Mouse (Mus musculus): Measurements from ENCODE around the gene Gm28539.
A peak's percentile ranks its signal among the peaks of the same experiment; 100 is the strongest.
"Not testable (repeated sequence)": the region's sequence is repeated elsewhere in the genome, so short reads cannot be mapped to it uniquely, and the experiment has no call there.

The Gm28539 gene

GRCm38 (mm10) chr16:18955070-18955469, 118.7 kb downstream of the Gm28539 start:
- DNase-seq (ENCODE audit: low read depth, low spot score), result no peak

DNA sequence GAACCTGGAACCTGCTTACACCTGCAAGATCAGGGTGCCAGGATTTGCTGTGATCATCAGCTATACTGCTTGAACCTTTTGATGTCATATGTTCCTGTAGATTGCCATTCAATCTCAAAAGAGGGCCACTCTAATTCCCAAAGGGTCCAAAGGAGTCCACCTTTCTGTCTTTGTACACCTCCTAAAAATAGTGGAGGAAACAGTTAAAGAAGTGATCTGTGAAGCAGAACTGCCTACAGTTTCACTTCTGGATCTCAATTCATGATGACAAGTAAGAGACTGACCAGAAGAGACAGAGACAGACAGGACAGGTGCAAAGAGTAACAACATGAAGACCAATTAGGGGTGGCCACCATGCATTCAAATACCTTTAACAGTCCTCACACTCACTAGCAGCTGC, 127.1 kb downstream of the Gm28539 start:
- DNase-seq (ENCODE audit: low read depth, low spot score), result no peak

DNA sequence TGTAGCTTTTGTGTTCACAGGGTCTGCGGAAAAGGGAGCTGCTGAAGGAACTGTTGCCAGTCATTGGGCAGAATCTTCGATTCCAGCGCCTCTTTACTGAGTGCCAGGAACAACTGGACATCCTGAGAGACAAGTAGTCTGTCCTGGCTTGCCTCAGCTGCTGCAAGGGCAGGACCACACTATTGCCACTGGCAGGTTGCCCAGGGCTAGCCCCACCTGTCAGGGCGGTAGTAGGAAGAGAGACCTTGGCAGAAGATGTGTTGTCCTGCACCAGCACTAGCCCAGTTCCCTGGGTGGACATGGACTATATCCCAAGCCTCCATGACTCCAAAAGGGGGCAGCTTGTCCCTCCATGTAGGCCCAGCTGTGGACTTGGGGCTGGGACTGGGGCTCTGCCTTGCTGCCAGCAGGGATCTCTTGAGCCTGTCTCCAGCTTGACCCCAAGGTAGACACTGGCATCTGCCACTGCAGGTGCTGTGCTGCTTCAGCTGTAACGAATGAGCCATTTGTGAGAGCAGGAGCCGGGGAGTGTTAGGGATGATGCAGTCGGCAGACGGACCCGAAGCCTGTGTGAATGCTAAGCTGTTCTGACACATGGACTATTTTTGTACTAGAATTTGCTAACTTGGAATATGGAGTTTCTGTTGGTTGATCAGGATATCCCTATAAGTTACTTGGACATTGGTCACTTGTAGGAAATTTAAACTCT, 133.2 kb downstream of the Gm28539 start:
- peak; percentile 11 for DNase-seq (ENCODE audit: low read depth, low spot score)

DNA sequence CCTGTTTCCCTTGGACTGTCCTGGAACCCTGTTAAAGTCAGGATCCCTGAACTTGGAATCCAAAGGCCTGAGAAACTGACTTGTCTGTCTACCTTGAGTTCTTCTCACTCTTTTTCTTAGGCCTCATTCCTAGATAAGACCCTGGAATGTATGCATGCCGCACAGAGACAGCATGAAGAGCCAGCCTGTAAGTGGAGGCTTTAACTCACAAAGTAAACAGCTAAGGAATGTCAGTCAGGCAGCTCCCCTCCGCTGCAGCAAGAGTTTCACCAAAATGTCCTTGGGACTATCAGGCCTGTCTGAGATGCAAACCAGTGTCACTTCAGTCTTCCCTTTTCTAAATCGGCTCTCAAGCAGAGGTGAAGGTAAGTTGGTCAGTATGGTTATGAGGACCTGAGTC, 134.5 kb downstream of the Gm28539 start:
- no peak for DNase-seq (ENCODE audit: low read depth, low spot score)

DNA sequence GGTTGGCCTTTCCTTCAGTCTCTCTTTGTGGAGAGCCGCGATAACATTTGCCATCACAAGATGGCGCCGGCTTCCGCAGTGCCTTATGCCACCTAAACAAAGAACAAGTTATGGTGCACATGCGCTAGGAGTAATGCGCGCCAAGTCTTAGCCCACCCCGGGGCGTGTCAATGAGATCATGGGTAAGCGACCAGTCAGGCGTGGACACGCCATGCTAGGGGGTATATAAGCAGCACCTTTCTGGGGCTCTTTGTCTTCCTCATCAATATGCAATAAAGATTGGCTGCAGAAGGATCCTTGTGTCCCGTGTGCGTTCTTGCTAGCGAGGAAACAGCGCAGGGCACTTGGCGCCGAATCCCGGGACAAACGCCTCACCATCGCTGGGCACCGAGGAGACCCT, 139.3 kb downstream of the Gm28539 start:
- not testable (repeated sequence) for DNase-seq (ENCODE audit: low read depth, low spot score)

DNA sequence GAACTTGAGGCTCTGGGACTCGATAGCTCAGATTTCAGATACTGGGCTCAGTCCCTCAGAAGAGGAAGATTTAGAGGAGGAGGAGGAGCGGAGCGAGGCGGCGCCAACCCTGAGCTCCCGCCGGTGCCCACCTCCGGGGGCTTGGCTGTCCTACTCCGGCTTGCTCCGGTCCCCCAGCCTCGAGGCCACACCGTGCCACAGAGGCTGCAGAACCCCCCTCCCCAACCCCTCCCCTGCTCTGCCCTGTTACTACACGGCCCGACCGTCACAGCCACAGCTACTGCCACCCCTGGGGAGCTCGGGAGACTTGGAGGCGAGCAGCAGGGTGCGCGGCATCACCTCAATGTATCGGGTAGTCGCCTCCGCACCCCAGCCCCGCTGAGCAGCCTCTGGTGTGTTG, 139.9 kb downstream of the Gm28539 start:
- DNase-seq (ENCODE audit: low read depth, low spot score), result no peak

- DNase-seq (ENCODE audit: low read depth, low spot score), result no peak
These were observed 150.0 kb downstream of the Gm28539 start for GRCm38 (mm10) chr16:18986381-18986780.

DNA sequence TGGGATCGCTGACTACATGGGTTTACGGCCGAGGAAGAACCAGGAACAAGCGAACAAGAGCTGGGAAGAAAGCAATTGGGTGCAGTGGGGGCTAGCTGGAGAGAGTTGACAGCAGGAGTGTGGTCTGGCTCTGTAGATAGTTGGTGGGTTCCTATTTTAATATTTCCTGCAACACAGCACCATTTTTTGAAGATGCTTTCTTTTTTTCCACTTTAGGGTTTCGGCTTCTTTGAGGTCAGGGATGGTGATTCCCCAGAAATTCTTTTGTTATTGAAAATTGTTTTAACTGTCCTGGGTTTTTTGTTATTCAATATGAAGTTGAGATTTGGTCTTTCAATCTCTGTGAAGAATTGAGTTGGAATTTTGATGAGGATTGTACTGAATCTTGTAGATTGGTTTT, 150.5 kb downstream of the Gm28539 start:
- DNase-seq (ENCODE audit: low read depth, low spot score), result no peak

GRCm38 (mm10) chr16:19002610-19003389, 166.4 kb downstream of the Gm28539 start:
- not testable (repeated sequence) for DNase-seq (ENCODE audit: low read depth, low spot score)

GRCm38 (mm10) chr16:19003757-19004156, 167.4 kb downstream of the Gm28539 start:
- DNase-seq (ENCODE audit: low read depth, low spot score), result no peak

DNA sequence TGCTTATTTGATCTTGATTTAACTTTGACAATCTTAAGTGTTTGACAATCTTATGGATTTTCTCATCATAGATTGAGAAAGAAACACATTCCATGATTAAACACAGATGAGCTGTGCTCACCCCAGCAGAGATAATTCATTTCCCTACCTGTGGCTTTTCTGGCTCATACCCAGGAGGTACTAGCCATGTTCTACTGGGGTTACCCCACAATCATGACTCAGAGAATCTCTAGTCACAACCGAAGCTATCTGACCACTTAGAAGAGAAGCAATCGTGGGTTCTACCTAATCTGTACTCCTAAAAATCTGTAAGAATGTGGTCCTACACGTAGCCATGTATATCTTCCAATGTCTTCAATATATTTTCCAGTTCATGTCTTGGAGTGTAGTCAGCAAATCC, 168.9 kb downstream of the Gm28539 start:
- DNase-seq (ENCODE audit: low read depth, low spot score), result no peak
